Mouse (Mus musculus) limb, embryonic 13.5 days (tissue): ENCODE data around the gene Acss3. TPM values are rescaled to one million over a fixed set of nuclear protein-coding genes. Genes with fewer than 3 reads are reported as not detected.

Source experiments
- ATAC-seq: fragments of 200-750 bp; cut with Nextera tagmentation; 2 replicates; pipeline ENCODE4 v1.8.0; 2017; ENCODE audit warnings: low read depth, moderate number of reproducible peaks, moderate TSS enrichment; ENCODE audit not compliant: low FRiP score
- H3K27ac ChIP-seq: fragments of 300-500 bp; sonication (generic); 2 replicates; pipeline ENCODE4 v1.5.1; 2015; ENCODE audit warnings: inconsistent platforms, mild to moderate bottlenecking, moderate library complexity
- H3K27me3 ChIP-seq: fragments of 300-500 bp; sonication (generic); 2 replicates; pipeline ENCODE4 v1.6.1; 2015; ENCODE audit warnings: mild to moderate bottlenecking, inconsistent platforms
- H3K36me3 ChIP-seq: fragments of 300-500 bp; sonication (generic); 2 replicates; pipeline ENCODE4 v1.6.1; 2015; ENCODE audit warnings: inconsistent platforms, mild to moderate bottlenecking, moderate library complexity
- H3K4me1 ChIP-seq: fragments of 300-500 bp; sonication (generic); 2 replicates; pipeline ENCODE4 v1.6.1; 2015; ENCODE audit warnings: inconsistent platforms
- H3K4me2 ChIP-seq: fragments of 300-500 bp; sonication (generic); replicated peaks from 2 replicates; pipeline ENCODE4 v1.6.1; 2015; ENCODE audit warnings: inconsistent platforms, mild to moderate bottlenecking, moderate library complexity
- H3K4me3 ChIP-seq: fragments of 300-500 bp; sonication (generic); 2 replicates; pipeline ENCODE4 v1.5.1; 2015; ENCODE audit warnings: moderate library complexity, mild to moderate bottlenecking, inconsistent platforms
- H3K9ac ChIP-seq: fragments of 300-500 bp; sonication (generic); 2 replicates; pipeline ENCODE4 v1.6.1; 2015; ENCODE audit warnings: mild to moderate bottlenecking, inconsistent platforms
- H3K9me3 ChIP-seq: fragments of 300-500 bp; sonication (generic); 2 replicates; pipeline ENCODE4 v1.6.1; 2016; ENCODE audit warnings: inconsistent platforms
- WGBS: fragments of 180-500 bp; shearing (Covaris S2); methylation state at CpG from one replicate; pipeline ENCODE4 v1.1.7; 2015; 5-methylcytosine and 5-hydroxymethylcytosine counted together
- polyA plus RNA-seq: library from polyadenylated mRNA; unstranded; fragments of >200 nt; fragmentation: Nextera tagmentation; extraction: Ambion mirVana; gene quantifications from 2 replicates; pipeline ENCODE4 v1.2.1, GENCODE M21; 2015

The Acss3 gene
- polyA plus RNA-seq, 1 experiment from 2014 or later: 3.6 TPM

DNA sequence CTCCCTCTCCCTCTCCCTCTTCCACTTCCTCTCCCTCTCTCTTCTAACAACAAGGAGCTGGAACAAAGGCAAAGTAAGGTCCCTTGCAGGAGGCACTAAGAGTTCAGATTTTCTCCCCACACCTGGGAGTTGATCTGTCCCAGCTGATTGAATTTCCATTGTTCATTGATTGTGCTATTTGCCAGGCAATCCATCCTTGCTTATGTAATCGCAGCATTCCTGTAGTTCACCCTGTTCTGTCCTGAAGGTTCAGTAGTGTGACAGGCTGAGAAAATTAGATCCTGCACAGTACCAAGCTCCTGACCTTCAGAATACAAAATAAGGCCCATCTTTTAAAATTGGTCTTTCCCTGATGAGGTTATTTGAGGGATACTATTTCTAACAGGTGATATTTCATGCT, 8.3 kb downstream of the Acss3 start:
- H3K4me1 ChIP-seq: no peaks in the 10 kb centered on the region
- no peak for ATAC-seq
- H3K9me3 ChIP-seq: no peaks in the 10 kb centered on the region
- H3K9ac ChIP-seq: no peak overlapping the region
- no peaks in the 10 kb centered on the region for H3K36me3 ChIP-seq
- H3K27me3 ChIP-seq: no peaks in the 10 kb centered on the region
- 49% methylated on average over 1 of the region's 1 CpGs for WGBS
- H3K4me2 ChIP-seq: no peak overlapping the region
- H3K4me3 ChIP-seq: no peak overlapping the region
- no peak overlapping the region for H3K27ac ChIP-seq

GRCm38 (mm10) chr10:107094452-107094851, 29.0 kb downstream of the Acss3 start:
- Histone ChIP-seq H3K4me1 (no peaks in the 10 kb centered on the region), H3K9me3 (no peaks in the 10 kb centered on the region; the same call in 1 of the 2 replicates), H3K27ac (no peak overlapping the region), H3K4me2 (no peak overlapping the region), H3K4me3 (no peak overlapping the region), H3K36me3 (no peaks in the 10 kb centered on the region), H3K9ac (no peak overlapping the region), H3K27me3 (no peaks in the 10 kb centered on the region)
- 79% methylated on average over 3 of the region's 3 CpGs for WGBS
- ATAC-seq: no peak

GRCm38 (mm10) chr10:107053846-107054624, 69.4 kb downstream of the Acss3 start:
- H3K9ac ChIP-seq: no peak overlapping the region
- no peaks in the 10 kb centered on the region for H3K9me3 ChIP-seq
- H3K4me3 ChIP-seq: no peak overlapping the region
- WGBS: 37% methylated on average over 4 of the region's 4 CpGs
- peak; percentile 75 for ATAC-seq
- H3K4me1 ChIP-seq: 0 out of 2 replicates have a peak, but pooled peaks cover 8% of the 10 kb centered on the region
- H3K4me2 ChIP-seq: no peak overlapping the region
- no peak overlapping the region for H3K27ac ChIP-seq
- H3K27me3 ChIP-seq: peaks cover 22% of the 10 kb centered on the region
- H3K36me3 ChIP-seq: no peaks in the 10 kb centered on the region

DNA sequence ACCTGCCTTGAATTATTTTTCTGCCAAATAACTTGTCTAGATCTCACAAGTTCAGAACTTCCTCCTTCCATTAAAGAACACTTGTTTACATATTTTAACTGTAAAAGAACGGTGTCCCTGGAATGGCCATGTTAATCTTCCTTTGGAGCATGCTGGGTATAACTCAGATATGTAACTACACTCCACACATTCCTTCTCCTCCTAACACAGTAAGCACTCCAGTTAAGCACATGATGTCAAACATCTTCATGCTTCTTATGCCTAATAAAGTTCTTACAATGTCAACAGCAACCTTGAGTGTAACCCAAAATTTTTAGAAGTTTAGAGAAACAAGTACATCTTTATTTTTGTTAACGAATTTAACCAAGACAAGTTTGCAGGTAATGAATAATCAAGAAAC, 73.0 kb downstream of the Acss3 start:
- H3K36me3 ChIP-seq: no peaks in the 10 kb centered on the region
- no peak overlapping the region for H3K4me3 ChIP-seq
- no peak overlapping the region for H3K9ac ChIP-seq
- 0 out of 2 replicates have a peak, but pooled peaks cover 8% of the 10 kb centered on the region for H3K4me1 ChIP-seq
- ATAC-seq: no peak
- no peak overlapping the region for H3K4me2 ChIP-seq
- peaks cover 13% of the 10 kb centered on the region for H3K27me3 ChIP-seq
- no peaks in the 10 kb centered on the region for H3K9me3 ChIP-seq
- WGBS: 78% methylated on average over 2 of the region's 2 CpGs
- no peak overlapping the region for H3K27ac ChIP-seq

DNA sequence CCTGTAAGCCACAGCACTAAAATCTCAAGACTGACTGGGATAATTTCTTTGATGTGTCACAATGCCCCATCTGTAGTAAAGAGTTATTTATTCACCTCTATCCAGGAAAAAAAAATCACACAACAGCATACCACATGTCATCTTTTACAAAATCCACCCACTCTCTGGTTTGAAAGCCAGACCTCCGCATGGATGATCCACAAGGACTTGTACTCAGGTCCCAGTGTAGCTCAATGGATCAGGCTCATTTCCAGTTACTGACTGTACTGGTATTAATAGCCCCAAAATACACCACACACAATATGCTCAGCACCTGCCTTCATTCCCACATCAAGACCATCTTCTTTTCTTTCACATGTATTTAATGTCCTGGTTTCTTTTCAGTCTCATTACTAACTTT, 80.8 kb downstream of the Acss3 start:
- no peak for ATAC-seq
- peaks cover 2% of the 10 kb centered on the region for H3K27me3 ChIP-seq
- H3K4me3 ChIP-seq: no peak overlapping the region
- no peaks in the 10 kb centered on the region for H3K4me1 ChIP-seq
- no peak overlapping the region for H3K4me2 ChIP-seq
- no peaks in the 10 kb centered on the region for H3K9me3 ChIP-seq
- no peak overlapping the region for H3K27ac ChIP-seq
- 83% methylated on average over 1 of the region's 1 CpGs for WGBS
- no peak overlapping the region for H3K9ac ChIP-seq
- H3K36me3 ChIP-seq: no peaks in the 10 kb centered on the region

DNA sequence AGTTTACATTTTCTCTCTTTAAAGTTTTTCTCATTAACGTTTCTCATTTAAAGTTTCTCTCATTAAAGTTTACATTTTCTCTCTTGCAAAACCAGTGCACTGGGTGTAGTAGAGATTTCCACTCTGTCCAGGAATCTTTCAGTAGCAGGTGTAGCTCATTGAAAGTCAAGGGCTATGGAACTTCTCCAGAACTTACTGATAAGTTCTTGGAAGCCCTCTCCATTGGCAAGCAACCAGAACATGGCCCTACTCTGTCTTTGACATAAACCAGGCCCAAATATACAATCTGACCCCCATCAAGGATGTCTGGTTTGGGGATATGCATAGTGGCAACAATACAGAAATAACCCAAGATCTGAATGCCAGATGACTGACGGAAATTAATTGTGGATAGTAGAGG, 82.6 kb downstream of the Acss3 start:
- H3K4me3 ChIP-seq: no peak overlapping the region
- 79% methylated on average over 2 of the region's 2 CpGs for WGBS
- H3K9me3 ChIP-seq: no peaks in the 10 kb centered on the region
- no peak overlapping the region for H3K27ac ChIP-seq
- H3K4me1 ChIP-seq: no peaks in the 10 kb centered on the region
- H3K27me3 ChIP-seq: peaks cover 2% of the 10 kb centered on the region
- no peak overlapping the region for H3K9ac ChIP-seq
- ATAC-seq: no peak
- H3K4me2 ChIP-seq: no peak overlapping the region
- no peaks in the 10 kb centered on the region for H3K36me3 ChIP-seq

DNA sequence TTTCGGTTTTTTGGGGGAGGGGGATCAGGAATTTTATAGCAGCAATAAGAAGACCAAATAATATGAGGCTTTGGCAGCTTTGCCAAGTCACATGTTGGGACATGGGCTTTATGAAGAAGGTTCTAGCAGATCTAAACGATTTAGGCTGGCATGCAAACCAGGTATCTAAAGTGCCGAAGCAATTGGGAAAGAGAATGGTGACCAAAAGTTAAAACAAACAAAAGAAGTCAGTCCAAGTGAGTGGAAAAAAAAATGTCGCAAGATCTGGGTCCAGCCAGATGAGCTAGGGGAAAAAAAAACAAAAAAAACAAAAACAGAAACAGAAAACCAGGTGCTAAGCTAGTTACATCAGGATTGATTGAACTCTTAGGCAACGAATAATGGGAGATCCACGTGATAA, 83.1 kb downstream of the Acss3 start:
- 67% methylated on average over 6 of the region's 6 CpGs for WGBS
- Histone ChIP-seq H3K4me2 (no peak overlapping the region), H3K27ac (no peak overlapping the region), H3K9me3 (no peaks in the 10 kb centered on the region), H3K4me1 (no peaks in the 10 kb centered on the region), H3K9ac (no peak overlapping the region), H3K4me3 (no peak overlapping the region), H3K27me3 (peaks cover 2% of the 10 kb centered on the region), H3K36me3 (no peaks in the 10 kb centered on the region)
- ATAC-seq: no peak

GRCm38 (mm10) chr10:107039211-107039610, 84.3 kb downstream of the Acss3 start:
- no peak overlapping the region for H3K9ac ChIP-seq
- H3K9me3 ChIP-seq: no peaks in the 10 kb centered on the region
- no peak overlapping the region for H3K27ac ChIP-seq
- no peaks in the 10 kb centered on the region for H3K4me1 ChIP-seq
- no peak overlapping the region for H3K4me3 ChIP-seq
- no peaks in the 10 kb centered on the region for H3K36me3 ChIP-seq
- H3K27me3 ChIP-seq: peaks cover 2% of the 10 kb centered on the region
- WGBS: 87% methylated on average over 4 of the region's 4 CpGs
- no peak for ATAC-seq
- no peak overlapping the region for H3K4me2 ChIP-seq

GRCm38 (mm10) chr10:107024254-107024653, 99.2 kb downstream of the Acss3 start:
- H3K4me3 ChIP-seq: no peak overlapping the region
- 60% methylated on average over 4 of the region's 4 CpGs for WGBS
- H3K9me3 ChIP-seq: no peaks in the 10 kb centered on the region
- no peak overlapping the region for H3K27ac ChIP-seq
- no peak for ATAC-seq
- H3K4me1 ChIP-seq: no peaks in the 10 kb centered on the region
- no peaks in the 10 kb centered on the region for H3K27me3 ChIP-seq
- H3K9ac ChIP-seq: no peak overlapping the region
- H3K36me3 ChIP-seq: no peaks in the 10 kb centered on the region
- no peak overlapping the region for H3K4me2 ChIP-seq

GRCm38 (mm10) chr10:107021118-107021517, 102.3 kb downstream of the Acss3 start:
- no peak for ATAC-seq
- Histone ChIP-seq H3K27ac (no peak overlapping the region), H3K27me3 (no peaks in the 10 kb centered on the region), H3K36me3 (no peaks in the 10 kb centered on the region), H3K4me3 (no peak overlapping the region), H3K4me2 (no peak overlapping the region), H3K9me3 (no peaks in the 10 kb centered on the region), H3K4me1 (no peaks in the 10 kb centered on the region), H3K9ac (no peak overlapping the region)
- 86% methylated on average over 5 of the region's 5 CpGs for WGBS

DNA sequence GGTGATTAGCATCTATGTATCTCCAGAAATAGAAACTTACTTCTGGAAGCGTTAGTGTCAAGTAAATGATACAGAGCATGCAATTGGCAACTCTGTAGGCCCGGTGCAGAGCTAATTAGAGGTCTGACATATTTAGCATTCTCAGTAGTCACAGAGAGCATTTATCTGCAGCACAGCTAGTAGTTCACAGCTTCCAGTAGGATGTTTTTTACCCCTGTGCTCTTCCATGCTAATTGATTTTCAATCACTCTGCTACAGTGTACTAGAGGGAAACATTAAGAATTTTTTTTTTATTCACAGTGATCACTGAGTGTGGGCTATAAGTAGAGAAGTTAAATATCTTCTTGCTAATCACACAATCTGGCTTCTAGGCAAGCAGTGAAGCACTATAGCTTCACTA, 112.3 kb downstream of the Acss3 start:
- Histone ChIP-seq H3K9ac (no peak overlapping the region), H3K27ac (no peak overlapping the region), H3K27me3 (no peaks in the 10 kb centered on the region), H3K9me3 (no peaks in the 10 kb centered on the region), H3K36me3 (no peaks in the 10 kb centered on the region), H3K4me1 (no peaks in the 10 kb centered on the region), H3K4me2 (no peak overlapping the region), H3K4me3 (no peak overlapping the region)
- WGBS: 64% methylated on average over 2 of the region's 2 CpGs
- no peak for ATAC-seq

DNA sequence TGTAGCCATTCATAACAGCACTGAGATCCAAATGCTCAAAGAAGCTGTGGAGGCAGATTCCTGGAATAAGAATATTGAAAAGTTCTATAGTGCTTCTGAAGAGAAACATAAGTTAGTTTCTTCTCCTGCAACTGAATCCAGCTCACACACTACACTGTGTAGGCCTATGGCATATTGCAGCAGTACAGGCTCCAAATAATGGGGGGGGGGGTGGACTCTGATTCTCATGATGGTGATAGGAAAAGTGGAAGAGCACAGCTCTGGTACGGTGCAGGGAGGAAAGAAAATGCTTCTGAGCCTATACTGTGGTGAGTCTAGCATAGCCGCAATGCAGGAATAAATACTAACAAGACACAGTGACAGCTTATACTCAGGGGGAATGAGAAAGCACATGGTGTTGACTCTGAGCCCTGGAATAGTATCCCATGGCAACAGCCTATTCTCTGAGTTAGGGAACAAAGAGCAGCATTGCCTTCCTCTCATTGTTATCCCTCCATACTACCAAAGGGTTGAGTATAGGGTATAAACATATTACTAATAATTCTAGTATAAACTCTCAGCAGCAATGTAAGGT, 125.3 kb downstream of the Acss3 start:
- no peak overlapping the region for H3K4me3 ChIP-seq
- no peaks in the 10 kb centered on the region for H3K4me1 ChIP-seq
- no peak overlapping the region for H3K9ac ChIP-seq
- no peaks in the 10 kb centered on the region for H3K36me3 ChIP-seq
- ATAC-seq: no peak
- H3K27me3 ChIP-seq: no peaks in the 10 kb centered on the region
- 96% methylated on average over 2 of the region's 2 CpGs for WGBS
- no peak overlapping the region for H3K4me2 ChIP-seq
- no peaks in the 10 kb centered on the region for H3K9me3 ChIP-seq
- H3K27ac ChIP-seq: no peak overlapping the region

GRCm38 (mm10) chr10:106989478-106989877, 134.0 kb downstream of the Acss3 start:
- Histone ChIP-seq H3K4me1 (no peaks in the 10 kb centered on the region), H3K9ac (no peak overlapping the region), H3K9me3 (no peaks in the 10 kb centered on the region), H3K36me3 (no peaks in the 10 kb centered on the region), H3K27ac (no peak overlapping the region), H3K27me3 (no peaks in the 10 kb centered on the region), H3K4me3 (no peak overlapping the region), H3K4me2 (no peak overlapping the region)
- ATAC-seq: no peak
- WGBS: 65% methylated on average over 4 of the region's 4 CpGs
